Mouse (Mus musculus) lung, postnatal 14 days (tissue): Measurements from ENCODE around the gene Gpr33.

ENCODE experiments used
- DNase-seq: peaks from one replicate; pipeline ENCODE4 v3.0.0; 2021

The Gpr33 gene

GRCm38 (mm10) chr12:52027963-52028362, at the start of gene Gpr33:
TSS of gene Gpr33 (minus strand) at chr12:52028063.
- no peak for DNase-seq

DNA sequence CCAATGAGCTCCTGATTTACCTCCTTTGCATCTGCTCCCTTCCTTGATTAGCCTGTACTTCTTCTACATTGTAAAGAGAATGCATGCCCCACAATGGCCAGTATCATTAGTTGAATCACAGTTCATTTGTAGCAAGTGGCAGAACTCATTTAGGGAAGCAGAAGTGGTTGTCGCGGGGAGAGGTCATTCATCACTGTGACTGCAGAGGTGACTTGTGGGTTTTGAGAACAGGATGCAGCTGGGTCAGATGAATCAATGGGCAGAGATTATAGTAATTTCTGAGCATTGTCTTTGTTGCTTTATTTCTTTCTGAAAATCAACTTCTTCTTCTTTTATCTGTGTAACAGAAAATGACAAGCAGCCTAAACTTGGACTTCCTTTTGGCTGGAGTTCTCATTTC, 21.5 kb upstream of the Gpr33 start:
- no peak for DNase-seq

GRCm38 (mm10) chr12:52046371-52046770, 18.5 kb upstream of the Gpr33 start:
- DNase-seq = no peak

DNA sequence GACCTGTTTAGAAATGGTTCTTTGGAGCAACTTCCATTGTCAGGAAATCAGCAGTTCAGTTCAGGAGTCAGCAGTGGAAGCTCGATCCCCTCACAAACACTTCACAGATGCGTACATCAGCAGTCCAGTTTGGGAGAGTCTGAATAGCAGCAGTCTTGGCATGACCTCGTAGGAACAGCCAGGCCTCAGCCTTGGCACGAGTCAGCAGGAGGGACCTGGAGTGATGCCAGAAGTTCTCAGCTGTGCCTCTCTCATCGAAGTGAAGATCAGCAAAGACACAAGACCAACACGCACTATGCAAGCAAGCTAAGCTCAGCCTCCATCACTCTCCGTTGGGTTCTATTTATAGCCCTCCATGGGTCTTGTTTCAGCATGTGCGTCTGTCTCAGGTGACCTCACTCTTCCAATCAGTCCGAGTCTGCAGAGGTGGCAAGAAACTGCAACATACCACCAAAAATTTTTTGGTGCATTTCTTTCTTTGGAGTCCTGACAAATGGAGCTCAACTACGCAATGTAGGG, 15.0 kb upstream of the Gpr33 start:
- DNase-seq = peak; percentile 15

DNA sequence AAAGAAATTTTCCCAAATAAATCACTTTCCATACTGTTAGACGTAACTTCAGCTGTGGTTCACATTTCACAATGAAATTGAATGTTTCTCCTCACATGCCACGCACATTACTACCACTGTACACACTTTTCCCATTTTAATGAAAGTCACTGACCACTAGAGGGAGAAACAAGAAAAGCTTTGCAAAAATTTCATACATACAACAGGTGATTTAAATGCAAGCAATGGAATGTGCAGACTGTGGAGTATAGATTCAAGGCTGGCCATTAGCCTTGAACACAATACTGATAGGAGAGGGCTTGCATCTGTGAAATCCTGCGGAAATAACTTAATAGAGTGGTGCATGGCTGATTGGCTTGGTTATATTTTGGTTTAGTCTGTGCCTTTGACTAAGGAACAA, 10.5 kb upstream of the Gpr33 start:
- DNase-seq = no peak

DNA sequence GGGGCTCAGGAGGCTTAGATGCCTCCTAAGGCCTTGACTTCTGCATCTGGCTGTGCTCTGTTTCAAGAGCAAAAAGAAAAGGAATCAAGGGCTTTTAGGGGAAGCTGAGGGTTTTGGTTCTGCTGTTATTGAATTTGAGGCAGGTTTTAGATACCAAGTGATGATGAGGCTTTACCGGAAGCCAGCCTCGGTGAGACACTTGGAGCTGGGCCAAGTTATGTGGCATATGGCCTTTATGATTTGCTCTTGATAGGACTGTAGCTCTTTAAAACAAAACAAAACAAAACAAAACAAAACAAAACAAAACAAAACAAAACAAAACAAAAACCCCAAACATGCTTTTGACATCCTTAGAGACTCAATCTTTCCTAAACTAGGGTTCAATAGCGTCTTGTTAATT, 7.1 kb upstream of the Gpr33 start:
- DNase-seq = no peak

DNA sequence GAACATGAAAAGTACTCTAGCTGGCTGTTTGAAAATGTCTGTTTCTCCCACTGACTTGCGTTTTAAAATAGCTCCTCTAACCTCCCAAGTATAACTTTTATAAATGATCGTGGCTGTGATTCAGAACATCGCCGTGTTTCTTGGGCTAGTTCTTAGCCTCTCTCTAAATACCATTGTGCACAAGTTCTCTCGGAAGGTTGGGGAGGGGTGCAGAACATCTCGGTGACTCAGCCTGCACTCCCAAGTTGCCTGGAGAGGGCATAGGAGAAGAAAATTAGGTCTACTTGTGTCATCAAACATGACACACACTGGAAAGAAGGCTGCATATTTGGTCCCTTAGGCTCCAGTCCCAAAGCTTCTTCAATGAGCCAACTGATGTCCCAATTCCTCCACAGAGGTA, 4.4 kb upstream of the Gpr33 start:
- no peak for DNase-seq

DNA sequence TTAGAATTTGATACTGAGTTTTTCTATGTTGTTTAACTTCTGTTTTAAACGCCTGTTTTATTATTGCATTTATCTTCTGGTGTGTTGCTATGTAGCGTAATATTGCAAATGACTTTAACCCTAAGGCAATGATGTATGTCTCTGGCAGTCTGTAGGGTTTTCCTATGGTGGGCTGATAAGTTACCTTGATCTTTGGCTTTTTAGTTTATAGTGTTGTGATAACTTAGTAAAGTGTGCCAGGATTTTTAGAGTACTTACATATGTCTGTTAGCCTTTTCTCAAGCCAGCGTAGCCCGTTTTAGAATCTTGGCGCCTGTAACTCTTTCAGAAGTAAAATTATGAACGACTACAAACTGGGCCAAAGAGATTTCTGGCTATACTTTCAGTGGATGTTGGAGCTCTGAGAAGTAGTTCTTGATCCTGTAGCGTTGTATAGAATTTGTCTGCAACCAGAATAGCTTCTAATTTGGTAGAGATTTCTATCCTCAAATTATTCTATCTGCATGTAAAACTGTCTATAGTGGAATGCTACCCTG, 13.3 kb downstream of the Gpr33 start:
- no peak for DNase-seq

DNA sequence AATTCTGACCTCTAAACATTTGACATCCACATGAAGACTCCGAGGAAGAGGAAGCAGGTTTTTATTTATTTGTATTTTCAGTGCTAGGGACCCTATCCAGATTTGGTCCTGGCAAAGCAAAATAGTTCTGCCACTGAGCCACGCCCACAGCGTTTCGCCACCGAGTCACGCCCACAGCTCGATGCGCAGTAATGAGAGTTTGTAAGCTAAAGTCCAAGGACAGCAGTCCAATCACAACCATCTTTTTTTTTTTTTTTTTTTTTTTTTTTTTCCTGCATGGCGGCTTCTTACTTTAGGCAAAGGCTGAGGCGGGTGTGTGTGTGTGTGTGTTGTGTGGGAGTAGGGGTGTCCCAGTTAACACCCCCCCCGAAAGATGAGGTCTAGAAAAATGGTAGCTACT, 13.8 kb downstream of the Gpr33 start:
- DNase-seq = peak; percentile 13

GRCm38 (mm10) chr12:52013274-52013673, 14.6 kb downstream of the Gpr33 start:
- no peak for DNase-seq

GRCm38 (mm10) chr12:52012159-52012558, 15.7 kb downstream of the Gpr33 start:
- DNase-seq = no peak

- DNase-seq = no peak
Observed at GRCm38 (mm10) chr12:52010630-52010961, 17.3 kb downstream of the Gpr33 start.

DNA sequence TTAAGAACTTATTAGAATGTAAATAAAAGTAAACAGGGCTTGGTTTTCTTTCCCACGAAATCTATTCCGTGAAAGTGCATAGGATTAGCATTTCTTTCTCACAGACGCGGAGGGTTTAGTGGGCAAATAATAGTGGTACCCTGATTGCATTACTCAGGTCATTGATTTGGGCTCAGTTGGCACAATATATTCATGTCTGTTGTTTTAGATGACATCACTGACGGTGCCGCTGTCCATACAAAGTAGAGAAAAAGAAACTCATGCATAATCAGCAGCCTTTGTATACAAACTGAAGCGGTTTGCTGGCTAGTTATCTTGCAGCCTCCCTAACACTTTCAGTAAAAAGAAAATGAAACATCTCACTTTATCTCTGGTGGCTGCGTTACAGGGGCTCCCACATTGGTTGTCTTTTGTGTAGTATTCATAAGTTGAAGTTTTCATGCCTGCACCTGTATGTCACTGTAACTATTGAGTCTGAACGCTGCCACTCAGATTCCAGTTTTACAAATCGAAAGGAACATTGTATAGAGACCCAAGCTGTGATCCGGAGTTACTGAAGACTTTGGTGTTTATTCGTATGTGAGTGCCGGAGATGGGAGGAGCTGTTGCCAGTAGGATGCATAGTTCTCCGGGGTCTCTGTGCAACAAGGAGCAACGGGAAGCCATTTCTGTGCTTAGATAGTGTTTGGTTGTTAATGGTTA, 17.8 kb downstream of the Gpr33 start:
- no peak for DNase-seq

GRCm38 (mm10) chr12:52006633-52006994, 21.2 kb downstream of the Gpr33 start:
- no peak for DNase-seq

DNA sequence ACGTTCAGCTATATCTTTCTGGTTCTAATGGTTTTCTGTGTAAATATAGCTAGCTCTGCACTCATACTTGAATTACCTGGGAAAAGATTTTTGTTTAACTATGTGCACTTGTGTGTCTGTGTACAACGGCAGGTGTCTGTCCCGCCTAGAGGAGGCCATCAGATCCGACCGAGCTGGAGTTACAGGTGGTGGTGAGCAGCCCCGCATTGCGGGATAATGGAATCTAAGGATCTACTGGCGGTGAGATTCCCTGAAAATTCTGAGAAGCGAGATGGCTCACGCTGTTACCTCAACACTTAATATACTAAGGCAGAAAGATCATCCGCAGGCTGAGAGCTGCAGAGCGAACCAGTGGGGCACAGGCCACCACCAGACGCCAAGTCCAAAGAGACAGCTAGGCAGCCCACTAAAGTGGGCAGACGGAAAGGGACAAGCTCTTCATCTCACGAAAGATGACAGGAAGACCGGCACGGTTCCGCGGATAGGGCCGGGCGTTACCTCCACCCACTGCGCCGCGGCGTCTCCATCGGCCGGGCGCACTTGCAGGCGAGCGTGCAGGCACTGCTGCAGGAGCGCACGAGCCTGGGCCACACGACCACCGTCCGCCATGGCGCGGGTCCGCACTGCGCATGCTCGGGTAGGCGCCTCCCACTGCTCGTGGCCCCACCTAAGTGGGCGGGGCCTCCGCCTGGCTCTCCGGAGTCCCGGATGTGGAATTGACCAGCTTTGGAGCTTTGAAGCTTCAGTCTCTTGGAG, 21.8 kb downstream of the Gpr33 start, which contains the start of gene Dtd2:
TSS of gene Dtd2 (minus strand) at position 625 of the 756 bp plus-strand sequence.
- DNase-seq = peak; percentile 95

- DNase-seq = no peak
Observed at GRCm38 (mm10) chr12:52002746-52003145, 25.1 kb downstream of the Gpr33 start.

DNA sequence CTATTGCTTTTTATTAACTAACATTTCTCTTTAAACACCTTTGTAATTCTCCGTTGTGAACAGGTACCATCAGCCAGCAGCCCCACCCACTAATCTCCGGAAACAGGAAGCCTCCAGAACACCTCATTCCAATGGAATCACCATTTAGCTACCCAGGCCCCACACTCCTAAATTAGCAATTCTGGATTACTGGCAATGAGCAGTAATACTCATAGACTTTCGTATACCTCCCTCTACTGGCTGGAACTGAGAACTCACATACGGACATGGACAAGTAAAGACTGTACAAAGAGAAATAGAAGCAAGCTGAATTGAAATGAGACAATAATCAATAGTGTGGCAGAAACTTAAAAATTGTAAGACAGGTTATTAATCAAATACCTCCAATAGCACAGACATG, 26.3 kb downstream of the Gpr33 start:
- DNase-seq = peak; percentile 76

DNA sequence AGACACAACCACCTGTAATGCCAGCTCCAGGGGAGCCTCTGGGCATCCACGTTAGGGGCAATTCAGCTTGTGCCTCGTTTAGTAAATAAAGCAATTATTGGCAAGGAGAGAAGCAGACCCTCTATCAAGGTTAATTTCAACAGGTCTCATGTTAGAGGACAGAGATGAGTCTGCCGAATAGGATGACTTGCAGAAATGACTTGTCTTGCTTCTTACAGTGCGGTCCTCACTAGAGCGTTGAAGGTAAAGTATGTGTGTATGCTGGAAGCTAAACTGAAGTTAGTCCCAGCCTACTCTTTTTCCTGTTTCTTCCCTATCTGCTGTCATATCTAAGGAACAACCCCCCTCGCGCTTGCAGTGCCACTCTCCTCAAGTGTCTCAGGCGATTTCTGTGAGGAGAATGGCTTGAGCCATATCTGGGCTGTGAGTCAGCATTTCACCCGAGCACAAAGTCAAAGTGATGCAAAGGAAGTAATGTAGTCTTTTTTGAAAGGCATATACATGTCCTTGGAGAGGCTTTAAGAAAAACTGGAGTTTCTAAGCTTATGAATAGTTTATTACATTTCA, 29.4 kb downstream of the Gpr33 start:
- DNase-seq = no peak

DNA sequence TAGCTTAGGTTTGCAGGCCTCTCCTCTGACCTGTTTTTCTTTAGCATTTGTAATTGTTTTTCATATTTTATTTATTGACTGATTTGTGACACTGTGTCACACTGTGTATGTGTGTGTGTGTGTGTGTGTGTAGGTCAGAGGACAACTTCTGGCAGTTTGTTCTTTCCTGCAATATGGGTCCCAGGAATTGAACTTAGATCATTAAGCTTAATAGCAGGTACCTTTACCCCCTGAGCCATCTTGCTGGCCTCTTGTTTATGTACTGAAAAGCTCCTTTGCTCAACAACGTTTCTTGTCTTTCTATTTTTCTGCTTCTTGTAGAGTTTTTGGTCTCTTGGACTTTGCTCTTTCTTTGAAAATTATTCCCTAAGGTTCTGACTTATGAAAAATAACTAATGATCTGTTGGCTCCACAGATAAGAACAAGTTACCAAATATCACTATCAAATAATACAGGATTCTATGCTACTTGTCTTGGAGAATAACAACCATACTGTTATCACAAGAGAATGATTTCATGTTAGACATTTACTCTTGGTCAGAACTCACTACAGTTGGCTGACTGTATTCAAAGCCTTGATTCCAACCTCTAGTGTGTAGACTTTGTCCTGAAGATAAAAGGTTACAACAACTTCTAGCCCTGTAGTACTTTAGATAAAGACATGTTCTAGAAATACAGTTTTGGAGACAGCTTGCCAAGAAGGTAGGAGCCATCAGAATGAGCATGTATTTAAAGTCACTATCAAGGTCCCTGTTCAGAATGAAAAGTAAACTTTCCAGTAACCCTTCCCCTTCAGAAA, 31.9 kb downstream of the Gpr33 start:
- DNase-seq = no peak

DNA sequence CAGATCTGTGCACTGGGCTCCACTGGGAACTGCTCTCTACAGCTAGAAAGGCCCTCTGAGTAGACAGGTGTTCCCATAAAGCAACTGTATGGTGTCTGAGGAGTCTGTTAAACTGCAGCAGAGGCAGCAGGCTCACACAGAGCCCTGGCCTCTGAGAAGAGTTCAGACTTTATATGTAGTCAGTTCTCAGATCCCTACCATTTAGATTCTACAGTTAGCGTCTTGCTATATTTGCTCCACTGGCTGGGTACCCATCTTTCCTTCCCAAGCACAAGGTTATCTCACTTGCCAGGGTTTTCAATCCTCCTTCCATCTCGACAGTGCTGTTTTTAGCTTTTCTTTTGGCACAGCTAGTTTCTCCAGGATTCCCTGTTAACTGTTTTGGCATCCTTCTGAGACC, 37.2 kb downstream of the Gpr33 start:
- no peak for DNase-seq

DNA sequence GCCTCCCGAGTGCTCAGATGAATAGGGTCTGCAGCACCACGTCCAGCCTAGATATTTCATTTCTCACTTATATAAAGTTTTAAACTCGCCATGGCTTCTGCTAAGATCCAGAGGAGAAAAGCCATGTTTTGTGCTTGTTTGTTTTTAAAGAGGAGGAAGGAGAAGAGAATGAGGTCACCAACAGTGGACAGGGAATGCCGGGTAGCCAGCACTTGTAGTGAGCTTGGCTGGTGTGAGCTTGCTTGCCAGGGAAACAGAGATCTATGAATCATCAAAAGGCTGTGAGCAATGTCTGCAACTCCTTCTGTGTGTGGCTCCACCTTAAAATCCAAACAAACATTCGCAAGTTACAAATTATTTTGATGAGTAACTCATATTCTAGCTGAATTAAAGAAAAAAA, 39.3 kb downstream of the Gpr33 start:
- no peak for DNase-seq

DNA sequence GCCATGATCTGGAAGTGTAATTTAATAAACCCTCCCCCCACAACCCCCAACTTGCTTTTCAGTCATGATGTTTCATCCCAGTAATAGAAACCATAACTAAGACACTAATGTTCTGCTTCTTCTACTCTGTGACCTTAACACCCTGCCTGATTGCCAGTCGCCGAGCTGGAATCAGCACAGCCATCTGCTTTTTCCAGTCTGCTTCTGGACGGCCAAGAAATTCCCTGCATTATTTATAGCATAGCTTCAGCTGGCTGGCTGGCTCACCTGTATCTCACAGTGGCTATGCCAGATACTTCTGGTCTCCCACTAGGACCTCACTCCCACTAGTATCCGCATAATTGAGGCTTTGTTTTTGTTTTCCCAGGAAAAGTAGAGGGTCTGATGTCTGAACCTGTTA, 42.0 kb downstream of the Gpr33 start:
- DNase-seq = no peak

DNA sequence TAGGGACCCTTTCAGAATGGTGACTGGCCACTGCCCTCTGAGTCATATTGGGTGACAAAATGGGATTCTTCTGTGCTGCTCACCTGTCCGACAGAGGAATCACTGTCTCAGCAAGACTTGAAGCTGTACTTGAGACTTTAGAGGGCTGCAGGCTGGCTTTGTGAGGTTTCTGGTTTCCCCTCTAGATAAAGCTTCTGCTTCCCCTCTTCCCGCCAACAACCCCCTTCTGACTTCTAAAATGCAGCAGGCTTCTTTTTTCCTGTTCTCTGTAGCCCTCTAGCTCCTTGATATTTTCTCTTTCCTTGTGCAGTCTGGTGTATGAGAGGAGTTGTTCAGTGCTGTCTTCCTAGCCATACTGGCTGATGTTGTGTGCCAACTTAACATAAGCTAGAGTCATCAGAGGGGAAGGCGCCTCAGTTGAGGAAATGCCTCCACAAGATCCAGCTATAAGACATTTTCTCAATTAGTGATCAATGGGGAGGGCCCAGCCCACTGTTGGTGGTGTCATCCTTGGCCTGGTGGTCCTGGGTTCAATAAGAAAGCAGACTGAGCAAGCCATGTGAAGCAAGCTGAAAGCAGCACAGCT, 42.6 kb downstream of the Gpr33 start:
- no peak for DNase-seq
